Mouse (Mus musculus) testis, postnatal 10 days (tissue): ENCODE measurements around the gene Foxs1.
A peak's percentile ranks its signal among the peaks of the same experiment; 100 is the strongest.

ENCODE experiments used
- DNase-seq: peaks from one replicate; pipeline ENCODE4 v3.0.0; 2021; ENCODE audit warnings: low spot score

The Foxs1 gene

GRCm38 (mm10) chr2:152928219-152928987, 4.6 kb downstream of the Foxs1 start:
- no peak for DNase-seq

- DNase-seq = no peak
These were observed 5.6 kb downstream of the Foxs1 start for GRCm38 (mm10) chr2:152927371-152927770.

- no peak for DNase-seq
These were observed 6.1 kb downstream of the Foxs1 start for GRCm38 (mm10) chr2:152926896-152927295.

- DNase-seq = peak; percentile 81
These were observed 7.7 kb downstream of the Foxs1 start for GRCm38 (mm10) chr2:152925189-152925872.

- DNase-seq = no peak
These were observed 8.5 kb downstream of the Foxs1 start for GRCm38 (mm10) chr2:152924543-152924942.

- no peak for DNase-seq
These were observed 8.9 kb downstream of the Foxs1 start for GRCm38 (mm10) chr2:152924128-152924527.

- DNase-seq = no peak
These were observed 9.4 kb downstream of the Foxs1 start for GRCm38 (mm10) chr2:152923621-152924020.

GRCm38 (mm10) chr2:152922376-152922775, 10.6 kb downstream of the Foxs1 start:
- DNase-seq = peak; percentile 50

GRCm38 (mm10) chr2:152917671-152918070, 15.3 kb downstream of the Foxs1 start:
- no peak for DNase-seq

GRCm38 (mm10) chr2:152916111-152916510, 16.9 kb downstream of the Foxs1 start:
- DNase-seq = no peak

GRCm38 (mm10) chr2:152915453-152915852, 17.6 kb downstream of the Foxs1 start:
- DNase-seq = no peak

- peak; percentile 91 for DNase-seq
These were observed 18.5 kb downstream of the Foxs1 start for GRCm38 (mm10) chr2:152914310-152915120.

- DNase-seq = no peak
These were observed 19.5 kb downstream of the Foxs1 start for GRCm38 (mm10) chr2:152913471-152913870.

GRCm38 (mm10) chr2:152911432-152911831, 21.6 kb downstream of the Foxs1 start:
- no peak for DNase-seq

GRCm38 (mm10) chr2:152911031-152911430, 22.0 kb downstream of the Foxs1 start, which contains the start of gene Mylk2:
Gene Mylk2 (plus strand): TSS chr2:152911352.
- DNase-seq = no peak

GRCm38 (mm10) chr2:152909848-152910247, 23.2 kb downstream of the Foxs1 start:
- DNase-seq = no peak

GRCm38 (mm10) chr2:152907114-152907943, 25.7 kb downstream of the Foxs1 start:
- DNase-seq = no peak

- no peak for DNase-seq
These were observed 26.6 kb downstream of the Foxs1 start for GRCm38 (mm10) chr2:152906274-152907037.

- no peak for DNase-seq
These were observed 27.8 kb downstream of the Foxs1 start for GRCm38 (mm10) chr2:152905036-152905829.

GRCm38 (mm10) chr2:152904127-152904643, 28.8 kb downstream of the Foxs1 start:
- DNase-seq = no peak
